Mouse (Mus musculus) R1 (cell line): ENCODE measurements around the gene Cntnap2.

Experiments
- DNase-seq: peaks from one replicate; pipeline ENCODE4 v3.0.0-alpha.2; 2018; ENCODE audit warnings: low read depth, low spot score

Gene Cntnap2

GRCm38 (mm10) chr6:46696187-46696586 is 1637.0 kb downstream of the Cntnap2 start:
- no peak for DNase-seq

GRCm38 (mm10) chr6:46699343-46699742 is 1640.2 kb downstream of the Cntnap2 start:
- no peak for DNase-seq

- DNase-seq, result no peak
Observed at GRCm38 (mm10) chr6:46704293-46705170, 1645.4 kb downstream of the Cntnap2 start.

GRCm38 (mm10) chr6:46705926-46706325 is 1646.8 kb downstream of the Cntnap2 start:
- DNase-seq, result no peak

- no peak for DNase-seq
Observed at GRCm38 (mm10) chr6:46716576-46716975, 1657.4 kb downstream of the Cntnap2 start.

- DNase-seq, result no peak
Observed at GRCm38 (mm10) chr6:46733794-46734193, 1674.6 kb downstream of the Cntnap2 start.

- DNase-seq, result no peak
Observed at GRCm38 (mm10) chr6:46748448-46748847, 1689.3 kb downstream of the Cntnap2 start.

- no peak for DNase-seq
Observed at GRCm38 (mm10) chr6:46763481-46763880, 1704.3 kb downstream of the Cntnap2 start.

- DNase-seq, result no peak
Observed at GRCm38 (mm10) chr6:46774529-46774928, 1715.4 kb downstream of the Cntnap2 start.

- no peak for DNase-seq
Observed at GRCm38 (mm10) chr6:46802264-46803110, 1743.3 kb downstream of the Cntnap2 start.

GRCm38 (mm10) chr6:46856635-46857034 is 1797.5 kb downstream of the Cntnap2 start:
- DNase-seq, result no peak

- DNase-seq, result no peak
Observed at GRCm38 (mm10) chr6:46861076-46861475, 1801.9 kb downstream of the Cntnap2 start.

- DNase-seq, result peak; percentile 18
Observed at GRCm38 (mm10) chr6:46866317-46866716, 1807.2 kb downstream of the Cntnap2 start.

GRCm38 (mm10) chr6:46886230-46886629 is 1827.1 kb downstream of the Cntnap2 start:
- no peak for DNase-seq

- DNase-seq, result no peak
Observed at GRCm38 (mm10) chr6:46909167-46909566, 1850.0 kb downstream of the Cntnap2 start.

- no peak for DNase-seq
Observed at GRCm38 (mm10) chr6:46918701-46919274, 1859.6 kb downstream of the Cntnap2 start.

- DNase-seq, result no peak
Observed at GRCm38 (mm10) chr6:46919973-46920372, 1860.8 kb downstream of the Cntnap2 start.

GRCm38 (mm10) chr6:46924709-46925108 is 1865.6 kb downstream of the Cntnap2 start:
- DNase-seq, result no peak

GRCm38 (mm10) chr6:46945703-46946102 is 1886.5 kb downstream of the Cntnap2 start:
- DNase-seq, result no peak

- DNase-seq, result peak; percentile 76
Observed at GRCm38 (mm10) chr6:46961022-46961686, 1902.0 kb downstream of the Cntnap2 start.

- peak; percentile 41 for DNase-seq
Observed at GRCm38 (mm10) chr6:46963261-46963660, 1904.1 kb downstream of the Cntnap2 start.
